Mouse (Mus musculus) heart, postnatal 4 days (tissue): ENCODE measurements around the gene Sf3a3. TPM values are rescaled to one million over a fixed set of nuclear protein-coding genes. Genes with fewer than 3 reads are reported as not detected.

Experiments
- microRNA-seq, 2 experiments: library from miRNA; unstranded; fragments of <30 nt; microRNA quantifications; one replicate each; pipeline ENCODE4 v1.2.0; 2021 to 2022
- total RNA-seq, 2 experiments: library from RNA; stranded (reverse); gene quantifications; 2 replicates each; pipeline ENCODE4 v1.2.3; 2021

The Sf3a3 gene
- total RNA-seq, 2 experiments from 2014 or later, result 35.0 to 37.4 TPM

Small RNA genes lying within 50 kb of the gene (microRNA-seq; reads per million reads assigned to microRNA genes)
- 0 reads per million in 2 experiments for gene Gm24721
- gene Mir697, result 0 reads per million in 2 experiments
- 0 to 0.20 reads per million in 2 experiments for gene Mir698

Other genes with a start within 250 kb of the Sf3a3 start
- gene 3100002H09Rik, start 104.0 kb upstream of the Sf3a3 start, total RNA-seq, result not detected
- under 1 TPM; 0.16 to 0.24 TPM for gene Pou3f1, start 58.0 kb upstream of the Sf3a3 start, total RNA-seq
- 10 to 100 TPM; 17.3 to 18.7 TPM for gene Utp11, start 21.2 kb upstream of the Sf3a3 start, total RNA-seq
- gene Fhl3, start 14.1 kb upstream of the Sf3a3 start, total RNA-seq, result 10 to 100 TPM; 22.4 to 23.4 TPM
- gene Inpp5b, start 27.1 kb downstream of the Sf3a3 start, total RNA-seq, result 10 to 100 TPM; 10.3 to 10.5 TPM
- gene Mtf1, start 87.3 kb downstream of the Sf3a3 start, total RNA-seq, result 10 to 100 TPM; 15.2 to 15.3 TPM
- gene Yrdc, start 135.9 kb downstream of the Sf3a3 start, total RNA-seq, result 10 to 100 TPM; 25.9 to 28.4 TPM
- 10 to 100 TPM; 29.8 to 35.6 TPM for gene 1110065P20Rik, start 136.4 kb downstream of the Sf3a3 start, total RNA-seq
- under 1 TPM in 1 of 2 experiments, not detected in 1; 0.11 TPM for gene Maneal, start 147.4 kb downstream of the Sf3a3 start, total RNA-seq
- not detected for gene Epha10, start 166.1 kb downstream of the Sf3a3 start, total RNA-seq
- 10 to 100 TPM in 1 of 2 experiments, 1 to 10 TPM in 1; 8.6 to 12.0 TPM for gene 9930104L06Rik, start 222.3 kb downstream of the Sf3a3 start, total RNA-seq
- 10 to 100 TPM; 57.9 to 58.8 TPM for gene Cdca8, start 224.5 kb downstream of the Sf3a3 start, total RNA-seq